Mouse (Mus musculus): ENCODE data around the gene Abtb2.
"Not testable (repeated sequence)": the region's sequence is repeated elsewhere in the genome, so short reads cannot be mapped to it uniquely, and the experiment has no call there.

Abtb2 gene

GRCm38 (mm10) chr2:103565732-103566422 is at the start of gene Abtb2:
Gene Abtb2 (plus strand): TSS chr2:103566310.
- peak; percentile 96 for DNase-seq

GRCm38 (mm10) chr2:103516472-103516871 is 49.6 kb upstream of the Abtb2 start:
- no peak for DNase-seq

GRCm38 (mm10) chr2:103525596-103525995 is 40.5 kb upstream of the Abtb2 start:
- DNase-seq = no peak

GRCm38 (mm10) chr2:103547132-103547531 is 19.0 kb upstream of the Abtb2 start:
- DNase-seq = peak; percentile 85

- not testable (repeated sequence) for DNase-seq
Measured at GRCm38 (mm10) chr2:103550301-103550700, 15.8 kb upstream of the Abtb2 start.

- no peak for DNase-seq
Measured at GRCm38 (mm10) chr2:103554041-103554440, 12.1 kb upstream of the Abtb2 start.

GRCm38 (mm10) chr2:103556125-103556877 is 9.8 kb upstream of the Abtb2 start:
- peak; percentile 47 for DNase-seq

- no peak for DNase-seq
Measured at GRCm38 (mm10) chr2:103560955-103561354, 5.2 kb upstream of the Abtb2 start.

- no peak for DNase-seq
Measured at GRCm38 (mm10) chr2:103564427-103565023, 1.6 kb upstream of the Abtb2 start.

- DNase-seq = peak; percentile 73
Measured at GRCm38 (mm10) chr2:103565171-103565591, 929 bp upstream of the Abtb2 start.

GRCm38 (mm10) chr2:103566423-103566712 is 258 bp downstream of the Abtb2 start:
- DNase-seq = peak; percentile 74

GRCm38 (mm10) chr2:103566713-103567521 is 807 bp downstream of the Abtb2 start:
- DNase-seq = peak; percentile 43

- DNase-seq = peak; percentile 66
Measured at GRCm38 (mm10) chr2:103568161-103568560, 2.1 kb downstream of the Abtb2 start.

GRCm38 (mm10) chr2:103569716-103570115 is 3.6 kb downstream of the Abtb2 start:
- DNase-seq = no peak

GRCm38 (mm10) chr2:103572354-103572753 is 6.2 kb downstream of the Abtb2 start:
- DNase-seq = no peak

GRCm38 (mm10) chr2:103576371-103576770 is 10.3 kb downstream of the Abtb2 start:
- no peak for DNase-seq

- DNase-seq = no peak
Measured at GRCm38 (mm10) chr2:103577752-103578662, 11.9 kb downstream of the Abtb2 start.

- no peak for DNase-seq
Measured at GRCm38 (mm10) chr2:103578663-103579213, 12.6 kb downstream of the Abtb2 start.

GRCm38 (mm10) chr2:103580756-103581155 is 14.6 kb downstream of the Abtb2 start:
- DNase-seq = no peak

GRCm38 (mm10) chr2:103581369-103581897 is 15.3 kb downstream of the Abtb2 start:
- DNase-seq = no peak

GRCm38 (mm10) chr2:103583316-103583715 is 17.2 kb downstream of the Abtb2 start:
- DNase-seq = no peak

Measured in thymus, postnatal 14 days (tissue).